Mouse (Mus musculus) layer of hippocampus, adult 11-12 months (tissue): ENCODE measurements at regions not wholly inside any gene's neighbourhood (a gene's known extent, or its start where the extent isn't known, plus 50 kb on each side); places are given as distances from the start of the nearest gene placed in this dataset.

Source experiments
- DNase-seq: peaks from one replicate; pipeline ENCODE4 v3.0.0; 2022; ENCODE audit warnings: low spot score

- DNase-seq = no peak
Measured at GRCm38 (mm10) chr4:105327711-105328471, 170.7 kb downstream of the Plpp3 start.

- DNase-seq = peak; percentile 14
Measured at GRCm38 (mm10) chr4:105328776-105329175, 171.6 kb downstream of the Plpp3 start.

- no peak for DNase-seq
Measured at GRCm38 (mm10) chr4:105332081-105332480, 174.9 kb downstream of the Plpp3 start.

- DNase-seq = no peak
Measured at GRCm38 (mm10) chr4:105335872-105336271, 178.7 kb downstream of the Plpp3 start.

GRCm38 (mm10) chr4:105336557-105336956 is 179.4 kb downstream of the Plpp3 start:
- DNase-seq = no peak

GRCm38 (mm10) chr4:105338131-105338530 is 181.0 kb downstream of the Plpp3 start:
- DNase-seq = no peak

GRCm38 (mm10) chr4:105338861-105339260 is 181.7 kb downstream of the Plpp3 start:
- DNase-seq = peak; percentile 6

- no peak for DNase-seq
Measured at GRCm38 (mm10) chr4:105341274-105341673, 184.1 kb downstream of the Plpp3 start.

GRCm38 (mm10) chr4:105346846-105347245 is 189.7 kb downstream of the Plpp3 start:
- no peak for DNase-seq

- no peak for DNase-seq
Measured at GRCm38 (mm10) chr4:105347911-105348310, 190.8 kb downstream of the Plpp3 start.

- no peak for DNase-seq
Measured at GRCm38 (mm10) chr4:105349316-105350207, 192.4 kb downstream of the Plpp3 start.

GRCm38 (mm10) chr4:105352342-105352741 is 195.2 kb downstream of the Plpp3 start:
- no peak for DNase-seq

- no peak for DNase-seq
Measured at GRCm38 (mm10) chr4:105352953-105353352, 195.8 kb downstream of the Plpp3 start.

- no peak for DNase-seq
Measured at GRCm38 (mm10) chr4:105354097-105354496, 196.9 kb downstream of the Plpp3 start.

GRCm38 (mm10) chr4:105356616-105357015 is 199.5 kb downstream of the Plpp3 start:
- no peak for DNase-seq

- no peak for DNase-seq
Measured at GRCm38 (mm10) chr4:105358725-105359124, 201.6 kb downstream of the Plpp3 start.

GRCm38 (mm10) chr4:105364496-105364895 is 207.3 kb downstream of the Plpp3 start:
- DNase-seq = no peak

- DNase-seq = no peak
Measured at GRCm38 (mm10) chr4:105365076-105365475, 207.9 kb downstream of the Plpp3 start.

- DNase-seq = no peak
Measured at GRCm38 (mm10) chr4:105376591-105376990, 219.4 kb downstream of the Plpp3 start.

GRCm38 (mm10) chr4:105377469-105378187 is 220.5 kb downstream of the Plpp3 start:
- no peak for DNase-seq

- DNase-seq = no peak
Measured at GRCm38 (mm10) chr4:105384826-105385225, 227.7 kb downstream of the Plpp3 start.

GRCm38 (mm10) chr4:105385481-105385880 is 228.3 kb downstream of the Plpp3 start:
- DNase-seq = no peak
